Mouse (Mus musculus): ENCODE data around the gene Stk35. TPM values are rescaled to one million over a fixed set of nuclear protein-coding genes. Genes with fewer than 3 reads are reported as not detected.
"Not testable (repeated sequence)": the region's sequence is repeated elsewhere in the genome, so short reads cannot be mapped to it uniquely, and the experiment has no call there.

Stk35 gene
- polyA plus RNA-seq, 1 experiment from 2014 or later: 4.0 TPM

DNA sequence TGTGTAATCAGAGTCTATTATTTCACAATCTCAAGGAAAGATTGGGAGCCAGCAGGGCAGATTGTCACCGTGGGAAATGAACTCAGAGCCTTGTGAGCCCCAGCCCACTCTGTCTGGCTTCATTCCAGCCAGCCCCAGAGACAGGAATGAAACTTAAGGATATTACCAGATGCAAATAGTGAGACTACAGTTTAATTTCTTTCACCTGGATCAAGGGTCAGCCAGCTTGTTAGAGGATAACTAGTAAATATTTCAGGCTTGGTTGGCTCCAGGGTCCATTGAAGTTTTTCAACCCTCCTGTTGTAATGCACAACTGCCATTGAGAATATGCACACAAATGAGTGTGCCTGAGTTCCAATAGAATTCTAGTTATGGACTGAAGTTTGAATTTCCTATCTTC, 36.6 kb downstream of the Stk35 start:
- no peak for DNase-seq
- Histone ChIP-seq H3K4me2 (no peak overlapping the region), H3K4me1 (replicated peaks) (no peaks in the 10 kb centered on the region), H3K27ac (no peak overlapping the region), H3K9me3 (replicated peaks) (no peaks in the 10 kb centered on the region), H3K4me3 (replicated peaks) (no peak overlapping the region), H3K9ac (no peak overlapping the region), H3K27me3 (no peaks in the 10 kb centered on the region), H3K36me3 (peaks cover 3% of the 10 kb centered on the region; the same call in 1 of the 2 replicates)
- ATAC-seq (ENCODE audit: low read depth): no peak
- 51% methylated on average over 1 of the region's 1 CpGs for WGBS (ENCODE audit: insufficient replicate concordance)

DNA sequence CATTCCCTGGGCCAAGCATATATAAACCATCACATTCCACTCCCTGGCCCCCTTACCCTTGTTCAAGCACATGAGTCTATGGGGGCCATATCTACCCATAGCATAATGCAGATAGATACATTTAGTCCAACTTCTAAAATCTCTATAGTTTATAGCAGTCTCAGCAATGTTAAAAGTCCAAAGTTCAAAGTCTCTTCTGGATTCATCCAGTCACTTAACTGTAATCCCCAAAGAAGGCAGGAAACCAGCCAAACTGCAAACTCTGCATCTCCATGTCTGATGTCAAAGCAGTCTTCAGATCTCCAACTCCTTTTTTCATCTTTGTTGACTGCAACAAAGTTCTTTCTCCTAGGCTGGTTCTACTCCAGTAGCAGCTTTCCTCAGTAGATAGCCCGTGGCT, 38.0 kb downstream of the Stk35 start:
- Histone ChIP-seq H3K27ac (no peak overlapping the region), H3K36me3 (no peaks in the 10 kb centered on the region), H3K9ac (no peak overlapping the region), H3K9me3 (replicated peaks) (no peaks in the 10 kb centered on the region), H3K4me1 (replicated peaks) (no peaks in the 10 kb centered on the region), H3K4me2 (no peak overlapping the region), H3K27me3 (no peaks in the 10 kb centered on the region), H3K4me3 (replicated peaks) (no peak overlapping the region)
- DNase-seq: no peak
- no peak for ATAC-seq (ENCODE audit: low read depth)
- WGBS (ENCODE audit: insufficient replicate concordance): 62% methylated on average over 1 of the region's 1 CpGs

GRCm38 (mm10) chr2:129845826-129846225, 45.5 kb downstream of the Stk35 start:
- no peaks in the 10 kb centered on the region for H3K4me1 ChIP-seq (replicated peaks)
- no peak overlapping the region for H3K9ac ChIP-seq
- 69% methylated on average over 3 of the region's 3 CpGs for WGBS (ENCODE audit: insufficient replicate concordance)
- H3K27ac ChIP-seq: no peak overlapping the region
- H3K27me3 ChIP-seq: no peaks in the 10 kb centered on the region
- no peak for DNase-seq
- H3K36me3 ChIP-seq: no peaks in the 10 kb centered on the region
- no peak for ATAC-seq (ENCODE audit: low read depth)
- H3K4me3 ChIP-seq (replicated peaks): no peak overlapping the region
- H3K4me2 ChIP-seq: no peak overlapping the region
- H3K9me3 ChIP-seq (replicated peaks): no peaks in the 10 kb centered on the region

GRCm38 (mm10) chr2:129846501-129846900, 46.2 kb downstream of the Stk35 start:
- 63% methylated on average over 2 of the region's 2 CpGs for WGBS (ENCODE audit: insufficient replicate concordance)
- H3K9ac ChIP-seq: no peak overlapping the region
- H3K27me3 ChIP-seq: no peaks in the 10 kb centered on the region
- H3K27ac ChIP-seq: no peak overlapping the region
- H3K9me3 ChIP-seq (replicated peaks): no peaks in the 10 kb centered on the region
- no peaks in the 10 kb centered on the region for H3K36me3 ChIP-seq
- no peaks in the 10 kb centered on the region for H3K4me1 ChIP-seq (replicated peaks)
- no peak for DNase-seq
- no peak overlapping the region for H3K4me2 ChIP-seq
- no peak overlapping the region for H3K4me3 ChIP-seq (replicated peaks)
- no peak for ATAC-seq (ENCODE audit: low read depth)

DNA sequence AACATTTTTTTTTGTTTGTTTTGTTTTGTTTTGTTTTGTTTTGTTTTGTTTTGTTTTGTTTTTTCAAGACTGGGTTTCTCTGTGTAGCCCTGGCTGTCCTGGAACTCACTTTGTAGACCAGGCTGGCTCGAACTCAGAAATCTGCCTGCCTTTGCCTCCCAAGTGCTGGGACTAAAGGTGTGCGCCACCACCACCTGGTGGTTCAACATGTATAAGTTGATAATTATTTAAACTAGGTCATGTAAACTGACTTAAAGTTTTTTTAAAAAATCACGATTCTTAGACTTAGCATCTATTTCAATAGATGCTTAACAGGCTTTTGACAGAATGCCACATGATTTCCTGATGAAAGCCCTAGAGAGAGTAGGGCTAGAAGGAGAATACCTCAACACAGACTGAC, 48.8 kb downstream of the Stk35 start:
- H3K36me3 ChIP-seq; H3K27me3 ChIP-seq; H3K4me2 ChIP-seq; ATAC-seq (ENCODE audit: low read depth); H3K9me3 ChIP-seq (replicated peaks); H3K4me3 ChIP-seq (replicated peaks); H3K9ac ChIP-seq; H3K4me1 ChIP-seq (replicated peaks); DNase-seq; H3K27ac ChIP-seq: not testable (repeated sequence)
- 62% methylated on average over 3 of the region's 3 CpGs for WGBS (ENCODE audit: insufficient replicate concordance)

- Histone ChIP-seq H3K4me2 (no peak overlapping the region), H3K4me3 (replicated peaks) (no peak overlapping the region), H3K36me3 (no peaks in the 10 kb centered on the region), H3K27ac (no peak overlapping the region), H3K27me3 (no peaks in the 10 kb centered on the region), H3K9me3 (replicated peaks) (no peaks in the 10 kb centered on the region), H3K9ac (no peak overlapping the region), H3K4me1 (replicated peaks) (no peaks in the 10 kb centered on the region)
- WGBS (ENCODE audit: insufficient replicate concordance): 67% methylated on average over 4 of the region's 4 CpGs
- ATAC-seq (ENCODE audit: low read depth): no peak
- DNase-seq: no peak
These were observed 51.2 kb downstream of the Stk35 start for GRCm38 (mm10) chr2:129851512-129851911.

- Histone ChIP-seq H3K4me3 (replicated peaks) (no peak overlapping the region), H3K27me3 (no peaks in the 10 kb centered on the region), H3K9ac (no peak overlapping the region), H3K27ac (no peak overlapping the region), H3K36me3 (no peaks in the 10 kb centered on the region), H3K4me1 (replicated peaks) (no peaks in the 10 kb centered on the region), H3K4me2 (no peak overlapping the region), H3K9me3 (replicated peaks) (no peaks in the 10 kb centered on the region)
- WGBS (ENCODE audit: insufficient replicate concordance): 63% methylated on average over 5 of the region's 5 CpGs
- no peak for ATAC-seq (ENCODE audit: low read depth)
- no peak for DNase-seq
These were observed 62.9 kb downstream of the Stk35 start for GRCm38 (mm10) chr2:129863256-129863655.

DNA sequence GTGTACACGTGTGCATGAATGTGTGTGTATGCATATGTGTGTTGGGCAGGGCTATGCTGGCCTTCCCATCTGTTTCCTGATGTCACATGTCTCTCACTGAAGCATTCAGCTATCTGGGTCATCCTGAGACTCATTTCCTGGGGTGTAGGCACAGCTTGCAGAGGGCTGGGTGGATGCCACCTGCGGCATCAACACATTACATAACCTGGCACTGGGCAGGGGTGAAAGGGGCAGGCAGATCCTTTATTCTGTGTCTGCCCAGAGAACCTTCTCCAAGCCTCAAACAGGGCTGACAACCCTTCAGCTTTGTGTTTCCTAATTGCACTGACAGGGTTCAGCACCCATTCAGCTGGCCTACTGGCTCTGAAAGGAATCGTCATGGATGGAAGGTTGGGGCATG, 64.6 kb downstream of the Stk35 start:
- Histone ChIP-seq H3K27ac (no peak overlapping the region), H3K4me1 (replicated peaks) (no peaks in the 10 kb centered on the region), H3K27me3 (no peaks in the 10 kb centered on the region), H3K9me3 (replicated peaks) (no peaks in the 10 kb centered on the region), H3K4me2 (no peak overlapping the region), H3K36me3 (no peaks in the 10 kb centered on the region), H3K9ac (no peak overlapping the region), H3K4me3 (replicated peaks) (no peak overlapping the region)
- DNase-seq: no peak
- 50% methylated on average over 3 of the region's 3 CpGs for WGBS (ENCODE audit: insufficient replicate concordance)
- ATAC-seq (ENCODE audit: low read depth): no peak

GRCm38 (mm10) chr2:129869151-129869550, 68.8 kb downstream of the Stk35 start:
- Histone ChIP-seq H3K4me3 (replicated peaks) (no peak overlapping the region), H3K4me1 (replicated peaks) (no peaks in the 10 kb centered on the region), H3K27ac (no peak overlapping the region), H3K9ac (no peak overlapping the region), H3K9me3 (replicated peaks) (no peaks in the 10 kb centered on the region), H3K27me3 (no peaks in the 10 kb centered on the region), H3K4me2 (no peak overlapping the region), H3K36me3 (no peaks in the 10 kb centered on the region)
- 74% methylated on average over 5 of the region's 5 CpGs for WGBS (ENCODE audit: insufficient replicate concordance)
- DNase-seq (no peak), ATAC-seq (ENCODE audit: low read depth) (no peak)

GRCm38 (mm10) chr2:129871246-129871645, 70.9 kb downstream of the Stk35 start:
- no peak overlapping the region for H3K9ac ChIP-seq
- H3K9me3 ChIP-seq (replicated peaks): no peaks in the 10 kb centered on the region
- no peak overlapping the region for H3K4me2 ChIP-seq
- no peak for ATAC-seq (ENCODE audit: low read depth)
- no peaks in the 10 kb centered on the region for H3K4me1 ChIP-seq (replicated peaks)
- no peak for DNase-seq
- no peaks in the 10 kb centered on the region for H3K27me3 ChIP-seq
- 76% methylated on average over 5 of the region's 5 CpGs for WGBS (ENCODE audit: insufficient replicate concordance)
- H3K4me3 ChIP-seq (replicated peaks): no peak overlapping the region
- H3K36me3 ChIP-seq: no peaks in the 10 kb centered on the region
- no peak overlapping the region for H3K27ac ChIP-seq

GRCm38 (mm10) chr2:129872071-129872470, 71.8 kb downstream of the Stk35 start:
- WGBS (ENCODE audit: insufficient replicate concordance): 74% methylated on average over 7 of the region's 7 CpGs
- no peaks in the 10 kb centered on the region for H3K4me1 ChIP-seq (replicated peaks)
- H3K4me3 ChIP-seq (replicated peaks): no peak overlapping the region
- DNase-seq (no peak), ATAC-seq (ENCODE audit: low read depth) (no peak)
- H3K27me3 ChIP-seq: no peaks in the 10 kb centered on the region
- no peaks in the 10 kb centered on the region for H3K36me3 ChIP-seq
- H3K27ac ChIP-seq: no peak overlapping the region
- H3K4me2 ChIP-seq: no peak overlapping the region
- H3K9ac ChIP-seq: no peak overlapping the region
- no peaks in the 10 kb centered on the region for H3K9me3 ChIP-seq (replicated peaks)

DNA sequence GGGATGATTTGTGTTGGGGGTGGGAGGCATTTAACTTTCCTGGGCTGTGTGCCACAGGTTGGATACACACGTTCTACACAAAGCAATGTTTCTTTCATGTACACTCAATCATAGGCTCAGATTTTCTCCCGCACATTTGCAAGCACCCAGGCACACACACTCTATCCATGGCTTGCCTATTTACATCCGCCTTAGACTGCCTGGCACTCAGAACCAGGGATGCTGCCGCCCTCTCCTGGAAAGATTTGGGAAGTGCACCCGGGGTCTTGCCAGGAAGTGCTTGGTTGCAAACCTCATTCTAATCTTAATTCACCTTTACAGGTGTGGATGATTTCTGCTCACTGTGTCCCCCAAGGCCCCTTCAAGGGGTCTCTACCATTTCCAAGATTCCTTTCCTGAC, 73.2 kb downstream of the Stk35 start:
- H3K4me3 ChIP-seq (replicated peaks): no peak overlapping the region
- no peak for ATAC-seq (ENCODE audit: low read depth)
- H3K27me3 ChIP-seq: no peaks in the 10 kb centered on the region
- 8% methylated on average over 5 of the region's 5 CpGs for WGBS (ENCODE audit: insufficient replicate concordance)
- H3K4me1 ChIP-seq (replicated peaks): no peaks in the 10 kb centered on the region
- no peak overlapping the region for H3K27ac ChIP-seq
- no peaks in the 10 kb centered on the region for H3K36me3 ChIP-seq
- no peaks in the 10 kb centered on the region for H3K9me3 ChIP-seq (replicated peaks)
- peak; percentile 16 for DNase-seq
- no peak overlapping the region for H3K9ac ChIP-seq
- no peak overlapping the region for H3K4me2 ChIP-seq

Data from liver, embryonic 13.5 days (tissue).